Mouse (Mus musculus) colon, adult 2 months (tissue): ENCODE results near the gene 9930104L06Rik. TPM values are rescaled to one million over a fixed set of nuclear protein-coding genes. Genes with fewer than 3 reads are reported as not detected.

ENCODE experiments used
- polyA plus RNA-seq: library from polyadenylated mRNA; depleted of rRNA; stranded (reverse); fragments of >200 nt; gene quantifications from 2 replicates; pipeline ENCODE4 v1.2.3, GENCODE M21; 2012; rRNA removed

Gene 9930104L06Rik
- 9.9 and 11.3 TPM in 2 replicates for polyA plus RNA-seq

GRCm38 (mm10) chr4:124936613-124937471 lies at the start of gene 9930104L06Rik:
Gene 9930104L06Rik, plus strand, starts transcription at chr4:124937048.

GRCm38 (mm10) chr4:124939211-124939610 lies 2.4 kb downstream of the 9930104L06Rik start, which contains the start of gene Cdca8:
Gene Cdca8, minus strand, starts transcription at chr4:124939311.

GRCm38 (mm10) chr4:124985671-124986602 lies 49.1 kb downstream of the 9930104L06Rik start, which contains the start of gene Rspo1:
Gene Rspo1, plus strand, starts transcription at chr4:124986430.

Other genes starting within 250 kb of the 9930104L06Rik start
- gene Utp11, start 243.4 kb upstream of the 9930104L06Rik start, polyA plus RNA-seq = 4.1 and 5.3 TPM in 2 replicates
- gene Fhl3, start 236.3 kb upstream of the 9930104L06Rik start, polyA plus RNA-seq = 12.4 and 13.7 TPM in 2 replicates
- 7.4 and 8.9 TPM in 2 replicates for gene Sf3a3, start 222.3 kb upstream of the 9930104L06Rik start, polyA plus RNA-seq
- 15.3 and 17.7 TPM in 2 replicates for gene Inpp5b, start 195.2 kb upstream of the 9930104L06Rik start, polyA plus RNA-seq
- gene Mtf1, start 134.9 kb upstream of the 9930104L06Rik start, polyA plus RNA-seq = 7.2 and 8.0 TPM in 2 replicates
- gene Yrdc, start 86.4 kb upstream of the 9930104L06Rik start, polyA plus RNA-seq = 35.8 and 36.2 TPM in 2 replicates
- 51.9 and 63.5 TPM in 2 replicates for gene 1110065P20Rik, start 85.9 kb upstream of the 9930104L06Rik start, polyA plus RNA-seq
- gene Maneal, start 74.9 kb upstream of the 9930104L06Rik start, polyA plus RNA-seq = 0.57 and 0.60 TPM in 2 replicates
- gene Epha10, start 56.1 kb upstream of the 9930104L06Rik start, polyA plus RNA-seq = 0.06 TPM in 1 of 2 replicates, not detected in the other
- gene Cdca8, start 2.3 kb downstream of the 9930104L06Rik start, polyA plus RNA-seq = 16.3 and 16.6 TPM in 2 replicates
- gene Rspo1, start 49.4 kb downstream of the 9930104L06Rik start, polyA plus RNA-seq = 3.4 and 4.2 TPM in 2 replicates
- 8.3 and 9.2 TPM in 2 replicates for gene Gnl2, start 79.5 kb downstream of the 9930104L06Rik start, polyA plus RNA-seq
- gene Dnali1, start 128.7 kb downstream of the 9930104L06Rik start, polyA plus RNA-seq = 0.05 and 0.09 TPM in 2 replicates
- 7.1 and 8.4 TPM in 2 replicates for gene Snip1, start 129.6 kb downstream of the 9930104L06Rik start, polyA plus RNA-seq
- 8.8 and 9.2 TPM in 2 replicates for gene Meaf6, start 148.1 kb downstream of the 9930104L06Rik start, polyA plus RNA-seq
- gene Zc3h12a, start 190.8 kb downstream of the 9930104L06Rik start, polyA plus RNA-seq = 21.1 and 21.5 TPM in 2 replicates